Mouse (Mus musculus) forebrain, embryonic 10.5 days (tissue): ENCODE data around the gene Bclaf1. TPM values are rescaled to one million over a fixed set of nuclear protein-coding genes. Genes with fewer than 3 reads are reported as not detected.

ENCODE experiments used
- DNase-seq: peaks from one replicate; pipeline ENCODE4 v3.0.0-alpha.2; 2017; ENCODE audit warnings: low spot score; ENCODE audit errors: extremely low spot score
- H3K27ac ChIP-seq: fragments of 300-500 bp; sonication (generic); 2 replicates; pipeline ENCODE4 v1.5.1; 2016; ENCODE audit warnings: mild to moderate bottlenecking
- H3K27me3 ChIP-seq: fragments of 300-500 bp; sonication (generic); 2 replicates; pipeline ENCODE4 v1.6.1; 2016; ENCODE audit warnings: mild to moderate bottlenecking; ENCODE audit not compliant: poor library complexity, severe bottlenecking
- H3K36me3 ChIP-seq: fragments of 300-500 bp; sonication (generic); replicated peaks from 2 replicates; pipeline ENCODE4 v1.6.1; 2016; ENCODE audit warnings: mild to moderate bottlenecking, moderate library complexity
- H3K4me1 ChIP-seq: fragments of 300-500 bp; sonication (generic); 2 replicates; pipeline ENCODE4 v1.6.1; 2016
- H3K4me3 ChIP-seq: fragments of 300-500 bp; sonication (generic); 2 replicates; pipeline ENCODE4 v1.5.1; 2016; ENCODE audit warnings: mild to moderate bottlenecking, moderate library complexity
- H3K9me3 ChIP-seq: fragments of 300-500 bp; sonication (generic); 2 replicates; pipeline ENCODE4 v1.6.1; 2016; ENCODE audit warnings: mild to moderate bottlenecking, moderate library complexity
- WGBS: fragments of 180-500 bp; shearing (Covaris S2); methylation state at CpG from one replicate; pipeline ENCODE4 v1.1.7; 2016; 5-methylcytosine and 5-hydroxymethylcytosine counted together
- polyA plus RNA-seq: library from polyadenylated mRNA; unstranded; fragments of >200 nt; fragmentation: Nextera tagmentation; extraction: Ambion mirVana; gene quantifications from 2 replicates; pipeline ENCODE4 v1.2.1, GENCODE M21; 2016

Bclaf1 gene
- polyA plus RNA-seq: 179 and 183 TPM in 2 replicates

GRCm38 (mm10) chr10:20311918-20312735 lies at the start of gene Bclaf1:
Gene Bclaf1 (plus strand): TSS chr10:20312469.
- under 1% methylated on average over 84 of the region's 84 CpGs for WGBS

DNA sequence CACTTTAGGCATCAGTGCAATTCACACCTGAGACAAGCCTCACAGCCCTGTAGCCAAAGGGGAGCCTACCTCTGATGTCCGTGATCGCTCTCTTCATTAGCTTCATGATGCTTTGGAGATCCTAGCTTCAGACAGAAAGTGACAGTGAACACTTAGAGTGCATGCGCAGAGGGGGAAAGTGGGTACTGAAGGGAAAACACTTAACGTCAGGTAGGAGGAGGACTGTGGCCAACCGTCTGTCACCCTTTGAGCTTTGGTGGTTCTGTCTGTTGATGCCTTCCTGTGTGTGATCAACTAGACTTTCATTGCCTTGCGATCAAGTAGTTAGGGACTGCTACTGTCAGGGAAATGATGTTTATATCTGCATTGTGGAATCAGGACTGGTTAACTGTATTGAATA lies 49.4 kb upstream of the Bclaf1 start:
- Histone ChIP-seq H3K4me1 (peaks cover 4% of the 10 kb centered on the region), H3K27ac (no peak overlapping the region), H3K36me3 (0 out of 2 replicates have a peak, but pooled peaks cover 2% of the 10 kb centered on the region), H3K9me3 (no peaks in the 10 kb centered on the region), H3K27me3 (no peaks in the 10 kb centered on the region), H3K4me3 (no peak overlapping the region)
- WGBS: 93% methylated on average over 6 of the region's 6 CpGs
- DNase-seq: no peak

More at GRCm38 (mm10) chr10:20311918-20312735, at the start of gene Bclaf1:
- Histone ChIP-seq H3K27ac (peak within 1 kb of the TSS; percentile 99), H3K4me3 (peak within 1 kb of the TSS; percentile 86), H3K4me1 (peaks cover 22% of the 10 kb centered on the region), H3K27me3 (no peaks in the 10 kb centered on the region), H3K36me3 (peaks cover 28% of the 10 kb centered on the region), H3K9me3 (no peaks in the 10 kb centered on the region)
- DNase-seq: peak; percentile 100

DNA sequence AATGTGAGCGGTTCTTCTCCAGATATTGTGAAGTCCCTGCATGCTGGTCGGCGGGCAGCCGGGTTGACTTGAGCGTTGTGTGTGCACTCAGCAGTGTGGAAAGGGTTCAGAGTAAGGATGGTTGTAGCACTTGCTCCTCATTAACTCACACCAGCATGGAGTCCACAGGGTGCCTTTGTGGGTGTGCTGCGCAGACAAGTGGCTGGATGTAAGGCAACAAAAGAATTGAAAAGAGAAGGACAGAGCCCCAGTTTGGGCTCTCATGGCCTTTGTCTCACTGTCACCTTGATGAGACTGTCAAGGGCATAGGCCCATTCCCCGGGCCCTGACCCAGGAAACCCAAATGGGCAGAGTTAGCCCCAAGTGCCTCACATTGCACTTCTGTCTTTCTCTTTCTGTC lies 47.8 kb upstream of the Bclaf1 start:
- no peak overlapping the region for H3K27ac ChIP-seq
- H3K27me3 ChIP-seq: no peaks in the 10 kb centered on the region
- no peak for DNase-seq
- H3K4me3 ChIP-seq: no peak overlapping the region
- H3K36me3 ChIP-seq: 0 out of 2 replicates have a peak, but pooled peaks cover 5% of the 10 kb centered on the region
- H3K9me3 ChIP-seq: no peaks in the 10 kb centered on the region
- peaks cover 9% of the 10 kb centered on the region for H3K4me1 ChIP-seq
- 88% methylated on average over 7 of the region's 7 CpGs for WGBS

DNA sequence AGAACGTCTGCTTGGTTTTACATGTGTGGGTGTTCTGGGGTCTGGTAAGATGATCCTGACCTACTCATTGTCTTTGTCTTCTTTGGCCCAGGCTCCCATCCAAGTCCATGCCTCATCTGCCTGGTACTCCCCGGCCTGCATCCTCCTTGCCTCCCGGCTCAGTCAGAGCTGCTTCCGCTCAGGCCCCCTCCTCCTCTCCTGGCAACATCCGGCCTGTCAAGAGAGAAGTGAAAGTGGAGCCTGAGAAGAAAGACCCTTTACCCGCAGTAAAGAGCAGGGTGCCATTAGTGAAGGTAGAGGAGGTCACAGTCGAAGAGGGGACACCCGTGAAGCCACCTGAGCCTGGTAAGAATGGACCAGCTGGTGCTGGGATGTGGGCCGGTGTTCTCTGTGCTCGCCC lies 45.2 kb upstream of the Bclaf1 start:
- no peaks in the 10 kb centered on the region for H3K9me3 ChIP-seq

DNA sequence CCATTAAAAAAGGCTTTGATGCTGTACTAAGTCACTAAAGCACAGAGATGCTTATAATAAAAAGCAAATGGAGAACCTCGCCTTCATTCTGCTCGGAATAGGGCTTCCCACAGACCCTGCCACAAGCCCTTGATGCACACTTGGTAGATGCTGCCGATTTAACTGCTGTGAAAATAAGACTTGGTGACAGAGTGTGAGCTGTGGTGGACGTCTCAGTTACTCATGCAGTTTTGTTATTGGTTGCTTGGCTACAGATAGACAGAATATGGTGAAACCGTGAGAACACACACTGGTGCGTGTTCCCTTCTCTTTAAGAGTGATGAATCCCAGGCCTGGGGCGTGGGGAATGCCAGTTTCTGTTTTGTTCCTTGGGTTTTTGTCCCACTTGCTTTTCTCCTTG lies 43.3 kb upstream of the Bclaf1 start:
- WGBS: 80% methylated on average over 7 of the region's 7 CpGs
- Histone ChIP-seq H3K4me1 (peaks cover 17% of the 10 kb centered on the region), H3K4me3 (no peak overlapping the region), H3K27me3 (no peaks in the 10 kb centered on the region; the same call in 1 of the 2 replicates), H3K36me3 (peaks cover 12% of the 10 kb centered on the region; the same call in 1 of the 2 replicates), H3K27ac (no peak overlapping the region), H3K9me3 (no peaks in the 10 kb centered on the region)
- DNase-seq: no peak

More for the DNA sequence above, 45.2 kb upstream of the Bclaf1 start:
- H3K4me1 ChIP-seq: peaks cover 9% of the 10 kb centered on the region; the same call in 1 of the 2 replicates
- H3K36me3 ChIP-seq: peaks cover 7% of the 10 kb centered on the region; the same call in 1 of the 2 replicates
- no peak for DNase-seq
- H3K27ac ChIP-seq: 0 out of 2 replicates have a peak overlapping the region, but pooled peaks have one; percentile 44
- no peak overlapping the region for H3K4me3 ChIP-seq
- no peaks in the 10 kb centered on the region for H3K27me3 ChIP-seq
- WGBS: 87% methylated on average over 10 of the region's 10 CpGs

DNA sequence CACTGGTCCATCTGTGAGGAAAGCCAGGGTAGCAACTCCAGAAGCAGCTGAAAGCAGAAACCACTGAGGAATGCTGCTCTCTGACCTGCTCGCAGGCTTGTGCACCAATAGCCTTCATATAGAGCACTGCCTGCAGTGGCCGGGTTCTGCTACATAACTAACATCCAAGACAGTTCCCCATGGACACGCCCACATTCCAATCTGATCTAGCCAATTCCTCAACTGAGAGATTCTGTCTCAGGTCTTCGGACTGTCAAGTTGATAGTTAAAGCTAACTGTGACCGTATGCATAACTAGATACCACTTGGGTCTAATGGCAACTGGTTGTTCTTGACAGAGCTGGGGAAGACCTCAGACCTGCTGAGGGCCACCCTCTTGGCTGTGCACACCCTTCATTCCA lies 39.9 kb upstream of the Bclaf1 start:
- Histone ChIP-seq H3K36me3 (peaks cover 10% of the 10 kb centered on the region; the same call in 1 of the 2 replicates), H3K4me1 (peaks cover 13% of the 10 kb centered on the region), H3K27me3 (no peaks in the 10 kb centered on the region; the same call in 1 of the 2 replicates), H3K9me3 (no peaks in the 10 kb centered on the region), H3K27ac (no peak overlapping the region), H3K4me3 (no peak overlapping the region)
- 91% methylated on average over 5 of the region's 5 CpGs for WGBS
- DNase-seq: no peak

DNA sequence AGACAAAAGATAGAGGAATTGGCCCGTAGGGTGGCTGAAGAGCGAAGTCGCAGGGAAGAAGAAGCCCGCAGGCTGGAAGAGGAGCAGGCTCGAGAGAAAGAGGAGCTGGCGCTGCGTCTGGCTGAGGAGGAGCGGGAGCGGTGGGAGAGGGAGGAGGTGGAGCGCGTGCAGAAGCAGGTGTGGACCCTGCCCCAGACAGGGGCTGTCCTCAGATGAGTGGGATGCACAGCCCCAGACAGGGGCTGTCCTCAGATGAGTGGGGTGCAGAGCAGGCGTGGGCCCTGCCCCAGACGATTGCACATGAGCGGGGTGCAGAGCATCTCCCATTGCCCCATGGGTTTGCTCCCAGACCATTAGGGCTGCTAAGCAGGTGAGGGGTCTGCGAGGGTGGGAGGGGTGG lies 39.0 kb upstream of the Bclaf1 start:
- 67% methylated on average over 15 of the region's 15 CpGs for WGBS

DNA sequence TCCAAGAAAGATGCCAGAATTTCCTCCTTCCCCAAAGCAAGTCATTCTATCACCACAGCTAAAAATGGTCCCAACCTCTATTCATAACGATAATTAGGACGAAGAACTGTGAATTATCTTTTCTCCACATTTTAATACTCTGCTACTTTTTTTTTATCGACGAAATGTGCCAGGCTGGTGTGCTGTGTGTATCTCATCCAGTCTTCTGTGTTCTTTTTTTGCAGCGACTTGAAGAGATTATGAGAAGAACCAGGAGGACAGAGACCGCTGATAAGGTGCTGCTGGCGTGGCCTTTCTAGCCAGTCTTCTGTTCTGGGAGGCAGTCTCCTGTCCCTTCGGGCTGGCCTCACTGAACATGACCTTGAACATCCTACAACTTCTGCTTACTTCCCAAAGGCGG lies 38.2 kb upstream of the Bclaf1 start:
- Histone ChIP-seq H3K4me3 (no peak overlapping the region), H3K9me3 (no peaks in the 10 kb centered on the region), H3K27ac (no peak overlapping the region), H3K4me1 (peaks cover 7% of the 10 kb centered on the region), H3K27me3 (no peaks in the 10 kb centered on the region; the same call in 1 of the 2 replicates), H3K36me3 (peaks cover 12% of the 10 kb centered on the region; the same call in 1 of the 2 replicates)
- DNase-seq: no peak
- WGBS: 86% methylated on average over 9 of the region's 9 CpGs

More for the DNA sequence above, 39.0 kb upstream of the Bclaf1 start:
- no peaks in the 10 kb centered on the region; the same call in 1 of the 2 replicates for H3K27me3 ChIP-seq
- peaks cover 13% of the 10 kb centered on the region for H3K4me1 ChIP-seq
- peaks cover 12% of the 10 kb centered on the region; the same call in 1 of the 2 replicates for H3K36me3 ChIP-seq
- H3K4me3 ChIP-seq: no peak overlapping the region
- no peak for DNase-seq
- H3K27ac ChIP-seq: no peak overlapping the region
- H3K9me3 ChIP-seq: no peaks in the 10 kb centered on the region

DNA sequence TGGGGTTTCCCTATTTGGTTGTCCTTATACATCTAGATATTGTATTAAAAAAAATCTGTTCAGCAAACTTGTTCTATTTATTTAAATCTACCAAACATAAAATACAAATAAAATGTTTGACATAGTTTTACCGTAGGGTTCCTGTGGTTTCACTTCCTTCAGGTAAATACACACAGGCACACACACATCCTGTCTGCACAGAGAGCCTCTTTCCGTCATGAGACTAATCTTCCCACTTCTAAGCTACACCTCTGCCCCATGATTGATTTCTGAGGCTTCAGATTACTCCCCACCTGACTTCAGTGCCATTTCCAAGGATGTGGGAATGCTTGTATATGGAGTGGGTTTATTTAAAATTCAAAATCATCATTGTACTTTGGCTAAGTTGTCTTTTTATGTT lies 30.8 kb upstream of the Bclaf1 start:
- no peaks in the 10 kb centered on the region for H3K9me3 ChIP-seq
- H3K4me3 ChIP-seq: no peak overlapping the region
- H3K27ac ChIP-seq: no peak overlapping the region
- peaks cover 23% of the 10 kb centered on the region for H3K4me1 ChIP-seq
- H3K27me3 ChIP-seq: no peaks in the 10 kb centered on the region
- 77% methylated on average over 2 of the region's 2 CpGs for WGBS
- no peak for DNase-seq
- 0 out of 2 replicates have a peak, but pooled peaks cover 2% of the 10 kb centered on the region for H3K36me3 ChIP-seq

GRCm38 (mm10) chr10:20285289-20285975 lies 26.8 kb upstream of the Bclaf1 start:
- Histone ChIP-seq H3K27ac (peak overlapping the region; percentile 86), H3K9me3 (no peaks in the 10 kb centered on the region), H3K4me1 (peaks cover 35% of the 10 kb centered on the region), H3K4me3 (peak overlapping the region; percentile 26), H3K36me3 (no peaks in the 10 kb centered on the region), H3K27me3 (no peaks in the 10 kb centered on the region)
- 15% methylated on average over 10 of the region's 10 CpGs for WGBS
- peak; percentile 68 for DNase-seq

GRCm38 (mm10) chr10:20285994-20286836 lies 26.1 kb upstream of the Bclaf1 start:
- no peaks in the 10 kb centered on the region for H3K36me3 ChIP-seq
- DNase-seq: no peak
- WGBS: 55% methylated on average over 15 of the region's 15 CpGs
- H3K4me3 ChIP-seq: peak overlapping the region; percentile 26
- H3K27me3 ChIP-seq: no peaks in the 10 kb centered on the region
- peak overlapping the region; percentile 86 for H3K27ac ChIP-seq
- no peaks in the 10 kb centered on the region for H3K9me3 ChIP-seq
- H3K4me1 ChIP-seq: peaks cover 38% of the 10 kb centered on the region

DNA sequence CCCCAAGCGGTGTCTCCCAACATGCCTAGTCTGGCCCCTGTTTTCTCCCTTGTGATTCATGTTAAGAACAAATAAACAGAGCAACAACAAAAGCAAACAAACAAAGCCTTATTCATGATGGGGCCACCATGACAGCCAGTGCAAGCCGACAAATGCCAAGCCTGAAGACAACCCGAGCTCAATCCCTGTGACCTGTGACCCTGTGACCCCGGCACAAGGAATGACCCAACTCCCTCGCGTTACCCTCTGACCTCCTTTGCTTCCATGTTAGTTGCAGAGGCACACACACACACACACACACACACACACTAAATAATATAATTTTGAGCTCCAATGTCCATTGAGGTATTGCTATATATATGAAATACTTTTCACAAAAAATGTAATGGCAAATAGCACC lies 24.9 kb upstream of the Bclaf1 start:
- 43% methylated on average over 6 of the region's 6 CpGs for WGBS
- Histone ChIP-seq H3K9me3 (no peaks in the 10 kb centered on the region), H3K27me3 (no peaks in the 10 kb centered on the region), H3K27ac (0 out of 2 replicates have a peak overlapping the region, but pooled peaks have one; percentile 86), H3K4me1 (peaks cover 38% of the 10 kb centered on the region), H3K36me3 (no peaks in the 10 kb centered on the region), H3K4me3 (no peak overlapping the region)
- DNase-seq: no peak
